Mouse (Mus musculus) myocyte (in vitro differentiated cells): Measurements from ENCODE around the gene Rif1. TPM values are rescaled to one million over a fixed set of nuclear protein-coding genes. Genes with fewer than 3 reads are reported as not detected.
"Not testable (repeated sequence)": the region's sequence is repeated elsewhere in the genome, so short reads cannot be mapped to it uniquely, and the experiment has no call there.

Source experiments
- H3K27me3 ChIP-seq: one replicate; pipeline ENCODE4 v1.6.1; 2011; ENCODE audit not compliant: control insufficient read depth, insufficient read depth, insufficient read length
- H3K36me3 ChIP-seq: one replicate; pipeline ENCODE4 v1.6.1; 2011; ENCODE audit not compliant: control insufficient read depth, insufficient read depth
- H3K4me2 ChIP-seq: one replicate; pipeline ENCODE4 v1.6.1; 2011; ENCODE audit warnings: low read depth, control low read depth
- H3K4me3 ChIP-seq: one replicate; pipeline ENCODE4 v1.5.1; 2011; ENCODE audit warnings: mild to moderate bottlenecking, control low read depth, moderate library complexity
- H3K79me2 ChIP-seq: one replicate; pipeline ENCODE4 v1.6.1; 2011; ENCODE audit not compliant: control insufficient read depth, insufficient read depth
- H3ac ChIP-seq: one replicate; pipeline ENCODE4 v1.6.1; 2011; ENCODE audit not compliant: control insufficient read depth, insufficient read length
- CEBPB ChIP-seq: IDR thresholded peaks from 2 replicates; pipeline ENCODE4 v1.6.1; 2011; ENCODE audit warnings: mild to moderate bottlenecking, moderate library complexity; ENCODE audit not compliant: poor library complexity, insufficient read depth, severe bottlenecking
- E2F4 ChIP-seq: IDR thresholded peaks from one replicate; pipeline ENCODE4 v1.6.1; 2011; ENCODE audit warnings: mild to moderate bottlenecking, control low read depth, moderate library complexity; ENCODE audit not compliant: insufficient read depth
- MAX ChIP-seq: IDR thresholded peaks from one replicate; pipeline ENCODE4 v1.6.1; 2011; ENCODE audit warnings: low read depth, mild to moderate bottlenecking, control low read depth
- MYOD1 ChIP-seq, 3 experiments: IDR thresholded peaks; one replicate each; pipeline ENCODE4 v1.6.1; 2011; ENCODE audit warnings: control low read depth in 2 of 3, low read depth in 2 of 3, mild to moderate bottlenecking in 2 of 3, moderate library complexity in 1 of 3; ENCODE audit not compliant: insufficient read length in 2 of 3, control insufficient read depth in 1 of 3
- MYOG ChIP-seq, 3 experiments: IDR thresholded peaks; one replicate each; pipeline ENCODE4 v1.6.1; 2011; ENCODE audit warnings: control low read depth in 2 of 3, low read depth in 2 of 3, mild to moderate bottlenecking in 2 of 3; ENCODE audit not compliant: insufficient read length in 2 of 3, control insufficient read depth in 1 of 3, insufficient read depth in 1 of 3
- POLR2A ChIP-seq: IDR thresholded peaks from one replicate; pipeline ENCODE4 v1.6.1; 2011; ENCODE audit warnings: low read depth, mild to moderate bottlenecking, control low read depth, moderate library complexity; ENCODE audit not compliant: insufficient read length
- POLR2AphosphoS2 ChIP-seq: IDR thresholded peaks from one replicate; pipeline ENCODE4 v1.6.1; 2011; ENCODE audit warnings: low read depth, control low read depth; ENCODE audit not compliant: insufficient read length
- REST ChIP-seq: IDR thresholded peaks from one replicate; pipeline ENCODE4 v1.6.1; 2011; ENCODE audit warnings: mild to moderate bottlenecking, control low read depth, moderate library complexity; ENCODE audit not compliant: insufficient read depth, insufficient read length
- SRF ChIP-seq: IDR thresholded peaks from one replicate; pipeline ENCODE4 v1.6.1; 2011; ENCODE audit warnings: low read depth; ENCODE audit not compliant: control insufficient read depth, insufficient read length
- TCF12 ChIP-seq: IDR thresholded peaks from one replicate; pipeline ENCODE4 v1.6.1; 2011; ENCODE audit warnings: mild to moderate bottlenecking, control low read depth; ENCODE audit not compliant: poor library complexity, insufficient read depth, severe bottlenecking
- TCF3 ChIP-seq: IDR thresholded peaks from one replicate; pipeline ENCODE4 v1.6.1; 2011; ENCODE audit warnings: low read depth, control low read depth; ENCODE audit not compliant: insufficient read length
- USF1 ChIP-seq: IDR thresholded peaks from one replicate; pipeline ENCODE4 v1.6.1; 2011; ENCODE audit warnings: low read depth, mild to moderate bottlenecking, control low read depth, moderate library complexity
- polyA plus RNA-seq: library from polyadenylated mRNA; unstranded; fragments of >200 nt; fragmentation: generic; extraction: Trizol; gene quantifications from one replicate; pipeline ENCODE4 v1.2.1, GENCODE M21; 2012; ENCODE audit warnings: missing spikeins

Rif1 gene
- polyA plus RNA-seq, 1 experiment: 3.0 TPM

DNA sequence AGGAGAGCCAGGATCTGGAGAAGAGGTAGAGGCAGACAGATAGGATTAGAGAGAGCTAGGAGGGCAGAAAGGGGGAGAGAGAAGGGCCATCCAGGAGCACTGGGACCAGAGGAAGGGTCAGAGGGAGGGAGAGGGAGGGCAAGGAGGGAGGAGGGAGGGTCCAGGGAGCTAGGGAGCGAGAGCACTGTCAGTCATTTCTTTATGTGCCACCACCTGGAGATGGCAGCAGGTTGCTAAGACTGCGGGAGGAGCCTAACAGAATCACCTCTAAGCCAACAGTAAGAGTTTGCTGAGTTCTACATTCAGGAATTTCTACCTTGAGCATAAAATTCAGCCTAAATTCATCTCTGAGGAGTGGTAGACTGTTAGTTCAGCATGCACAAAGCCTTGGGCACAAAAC, 6.0 kb downstream of the Rif1 start:
- peaks cover 31% of the 10 kb centered on the region for H3K79me2 ChIP-seq
- no peak overlapping the region for H3K4me3 ChIP-seq
- no peak overlapping the region for H3K4me2 ChIP-seq
- no peaks in the 10 kb centered on the region for H3K27me3 ChIP-seq
- H3ac ChIP-seq: no peak overlapping the region
- no peak for TF ChIP-seq TCF3
- no peak for TF ChIP-seq E2F4
- no peak for TF ChIP-seq MAX
- no peak for TF ChIP-seq TCF12
- no peak for TF ChIP-seq MYOD1 (IDR thresholded peaks at IDR 0.05; ENCODE audit: control insufficient read depth in 1 of 3, insufficient read length in 2 of 3, low read depth in 2 of 3)
- TF ChIP-seq POLR2AphosphoS2: no peak
- TF ChIP-seq POLR2A: no peak
- no peak for TF ChIP-seq MYOG (IDR thresholded peaks at IDR 0.05; ENCODE audit: control insufficient read depth in 1 of 3, insufficient read depth in 1 of 3, insufficient read length in 2 of 3, low read depth in 2 of 3)
- TF ChIP-seq REST: no peak
- no peak for TF ChIP-seq USF1
- peaks cover 52% of the 10 kb centered on the region for H3K36me3 ChIP-seq

DNA sequence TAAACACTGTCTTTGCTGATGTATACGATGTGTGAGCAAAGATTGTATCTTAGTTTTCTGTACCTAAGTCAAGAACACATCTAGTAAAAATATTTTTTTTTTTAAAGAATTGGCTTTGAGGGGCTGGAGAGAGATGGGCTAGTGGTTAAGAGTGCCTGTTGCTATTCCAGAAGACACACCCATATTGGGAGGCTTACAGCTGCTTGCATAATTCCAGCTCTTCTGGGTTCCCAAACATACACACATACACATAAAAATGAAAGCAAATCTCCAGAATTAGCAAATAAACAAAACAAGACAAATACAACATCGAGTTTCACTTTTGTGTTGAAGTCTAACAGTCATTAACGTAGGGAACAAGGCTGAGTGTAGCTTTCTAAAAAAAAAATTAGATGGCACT, 11.4 kb downstream of the Rif1 start:
- no peak overlapping the region for H3K4me2 ChIP-seq
- no peak overlapping the region for H3ac ChIP-seq
- H3K4me3 ChIP-seq: no peak overlapping the region
- H3K36me3 ChIP-seq: peaks cover 64% of the 10 kb centered on the region
- H3K27me3 ChIP-seq: no peaks in the 10 kb centered on the region
- peaks cover 21% of the 10 kb centered on the region for H3K79me2 ChIP-seq
- TF ChIP-seq TCF3: no peak
- TF ChIP-seq CEBPB: peak; percentile 61; the same call in 1 of the 2 replicates
- no peak for TF ChIP-seq MYOG (IDR thresholded peaks at IDR 0.05; ENCODE audit: control insufficient read depth in 1 of 3, insufficient read depth in 1 of 3, insufficient read length in 2 of 3, low read depth in 2 of 3)

DNA sequence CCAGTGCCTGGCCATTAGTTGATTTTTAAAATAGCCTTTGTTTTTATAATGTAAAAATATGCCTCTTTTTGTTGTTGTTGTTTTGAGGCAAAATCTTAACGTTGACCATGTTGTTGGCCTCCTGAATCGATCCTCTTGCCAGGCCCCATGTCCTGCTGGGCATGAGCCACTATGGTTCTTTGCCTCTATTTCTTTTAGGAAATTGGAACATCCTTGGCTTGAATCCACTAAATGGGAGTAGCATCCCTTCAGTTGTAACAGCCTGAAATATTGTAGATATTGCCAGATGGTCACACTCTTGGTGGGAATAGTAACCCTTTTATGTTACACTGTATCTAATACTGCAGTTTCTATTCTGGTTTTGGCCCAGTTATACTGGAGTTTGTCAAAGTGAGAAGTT, 11.9 kb downstream of the Rif1 start:
- peaks cover 15% of the 10 kb centered on the region for H3K79me2 ChIP-seq
- H3K36me3 ChIP-seq: peaks cover 64% of the 10 kb centered on the region
- H3K4me3 ChIP-seq: no peak overlapping the region
- H3K4me2 ChIP-seq: no peak overlapping the region
- TF ChIP-seq SRF (no peak), MAX (no peak), TCF3 (no peak), E2F4 (no peak), REST (no peak), POLR2AphosphoS2 (no peak)
- H3ac ChIP-seq: no peak overlapping the region
- no peaks in the 10 kb centered on the region for H3K27me3 ChIP-seq

DNA sequence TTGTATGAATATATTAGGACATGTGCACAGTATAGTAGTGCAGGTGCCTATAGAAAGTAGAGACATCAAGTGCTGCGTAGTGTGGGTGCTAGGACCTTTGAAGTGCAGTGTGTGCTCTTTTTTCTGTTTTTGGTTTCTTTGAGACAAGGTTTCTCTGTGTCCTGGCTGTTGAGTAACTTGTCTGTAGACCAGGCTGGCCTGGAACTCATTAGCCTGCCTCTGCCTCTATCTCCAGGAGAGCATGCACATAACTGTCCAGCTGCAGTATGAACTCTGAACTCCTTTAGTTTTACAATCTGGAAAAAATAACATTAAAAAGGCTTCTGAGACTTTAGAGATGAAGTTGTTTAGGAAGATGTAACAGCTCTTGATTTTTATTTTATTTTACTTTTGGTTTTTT, 41.5 kb downstream of the Rif1 start:
- H3K4me3 ChIP-seq: no peak overlapping the region
- TF ChIP-seq POLR2AphosphoS2 (no peak), TCF3 (no peak), E2F4 (no peak), SRF (no peak), CEBPB (no peak), TCF12 (no peak)
- no peaks in the 10 kb centered on the region for H3K27me3 ChIP-seq
- no peak overlapping the region for H3ac ChIP-seq
- H3K36me3 ChIP-seq: peaks cover 62% of the 10 kb centered on the region
- no peak overlapping the region for H3K4me2 ChIP-seq
- no peaks in the 10 kb centered on the region for H3K79me2 ChIP-seq

DNA sequence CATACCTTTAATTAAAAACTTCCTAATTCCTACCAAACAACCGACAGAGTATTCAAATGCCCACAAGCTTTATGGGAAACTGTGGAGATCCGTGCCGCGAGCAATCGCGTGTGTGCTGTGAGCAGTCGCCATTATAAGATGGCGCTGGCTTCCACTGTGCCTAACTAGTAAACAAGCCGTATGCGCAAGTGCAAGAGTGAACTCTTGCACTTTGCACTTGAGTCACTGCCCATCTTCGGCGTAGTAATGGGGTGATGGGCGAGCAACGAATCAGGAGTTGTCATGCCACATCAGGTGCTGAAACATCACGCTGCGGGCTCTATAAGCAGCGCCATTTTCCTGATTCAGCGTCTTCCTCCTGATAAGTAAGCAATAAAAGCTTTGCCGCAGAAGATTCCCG, 58.7 kb downstream of the Rif1 start:
- H3K36me3 ChIP-seq, H3K4me2 ChIP-seq, H3ac ChIP-seq, H3K79me2 ChIP-seq, H3K27me3 ChIP-seq, H3K4me3 ChIP-seq: not testable (repeated sequence)

DNA sequence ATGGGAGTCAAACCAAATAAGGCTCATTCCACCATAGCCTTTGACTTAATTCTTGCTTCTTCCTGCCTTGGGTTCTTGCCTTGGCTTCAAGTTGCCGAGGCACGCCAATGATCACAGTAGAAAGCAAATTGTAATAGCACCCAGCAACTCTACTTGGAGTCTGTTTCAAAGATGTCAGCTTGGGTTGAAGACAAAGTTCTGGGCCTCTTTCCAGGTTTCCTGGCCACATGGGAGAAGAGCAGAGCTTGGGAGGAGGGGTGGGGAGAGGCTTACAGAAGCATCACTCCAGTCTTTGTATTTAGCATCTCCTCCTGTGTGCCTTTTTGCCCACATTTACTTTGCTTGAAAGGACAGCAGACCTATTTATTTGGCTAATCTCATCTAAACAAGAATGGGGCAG, 60.7 kb downstream of the Rif1 start:
- no peaks in the 10 kb centered on the region for H3K27me3 ChIP-seq
- no peak overlapping the region for H3ac ChIP-seq
- H3K4me2 ChIP-seq: no peak overlapping the region
- TF ChIP-seq REST (no peak), TCF3 (no peak), POLR2AphosphoS2 (no peak), E2F4 (no peak), POLR2A (no peak), SRF (no peak), TCF12 (no peak), CEBPB (no peak), USF1 (no peak), MAX (no peak), MYOD1 (IDR thresholded peaks at IDR 0.05; ENCODE audit: control insufficient read depth in 1 of 3, insufficient read length in 2 of 3, low read depth in 2 of 3) (no peak), MYOG (IDR thresholded peaks at IDR 0.05; ENCODE audit: control insufficient read depth in 1 of 3, insufficient read depth in 1 of 3, insufficient read length in 2 of 3, low read depth in 2 of 3) (no peak)
- H3K79me2 ChIP-seq: no peaks in the 10 kb centered on the region
- H3K4me3 ChIP-seq: no peak overlapping the region
- peaks cover 11% of the 10 kb centered on the region for H3K36me3 ChIP-seq
